Mouse (Mus musculus): Measurements from ENCODE around the gene Tenm2. TPM values are rescaled to one million over a fixed set of nuclear protein-coding genes. Genes with fewer than 3 reads are reported as not detected.

Gene Tenm2
- total and polyA plus RNA-seq, 2 experiments from 2014 or later, result 41.8 to 91.3 TPM

GRCm38 (mm10) chr11:36454076-36454475, 781.7 kb downstream of the Tenm2 start:
- no peak overlapping the region for H3K9ac ChIP-seq
- no peaks in the 10 kb centered on the region for H3K9me3 ChIP-seq (ENCODE audit: low read length)
- H3K4me2 ChIP-seq (ENCODE audit: low read depth), result no peak overlapping the region
- TF ChIP-seq CTCF (IDR thresholded peaks at IDR 0.05; ENCODE audit: low read depth), result no peak
- no peaks in the 10 kb centered on the region for H3K36me3 ChIP-seq (ENCODE audit: insufficient read depth)
- ATAC-seq, result no peak
- DNase-seq, result no peak
- WGBS, result 54% methylated on average over 6 of the region's 6 CpGs
- no peak overlapping the region for H3K27ac ChIP-seq (ENCODE audit: low read depth, low read length)
- H3K4me1 ChIP-seq (ENCODE audit: insufficient read depth), result peaks cover 8% of the 10 kb centered on the region; the same call in 1 of the 2 replicates
- H3K4me3 ChIP-seq (ENCODE audit: low read depth, low read length), result no peak overlapping the region
- no peaks in the 10 kb centered on the region for H3K27me3 ChIP-seq (ENCODE audit: insufficient read depth, low read length)

GRCm38 (mm10) chr11:36452436-36452835, 783.3 kb downstream of the Tenm2 start:
- no peak for DNase-seq
- no peak overlapping the region for H3K4me2 ChIP-seq (ENCODE audit: low read depth)
- peak; percentile 53; the same call in 1 of the 2 replicates for ATAC-seq
- TF ChIP-seq CTCF (IDR thresholded peaks at IDR 0.05; ENCODE audit: low read depth), result no peak
- H3K27ac ChIP-seq (ENCODE audit: low read depth, low read length), result no peak overlapping the region
- H3K4me1 ChIP-seq (ENCODE audit: insufficient read depth), result 0 out of 2 replicates have a peak, but pooled peaks cover 4% of the 10 kb centered on the region
- no peak overlapping the region for H3K4me3 ChIP-seq (ENCODE audit: low read depth, low read length)
- no peaks in the 10 kb centered on the region for H3K9me3 ChIP-seq (ENCODE audit: low read length)
- H3K36me3 ChIP-seq (ENCODE audit: insufficient read depth), result no peaks in the 10 kb centered on the region
- H3K27me3 ChIP-seq (ENCODE audit: insufficient read depth, low read length), result no peaks in the 10 kb centered on the region
- WGBS, result 67% methylated on average over 9 of the region's 9 CpGs
- no peak overlapping the region for H3K9ac ChIP-seq

GRCm38 (mm10) chr11:36446351-36446750, 789.4 kb downstream of the Tenm2 start:
- no peaks in the 10 kb centered on the region for H3K36me3 ChIP-seq (ENCODE audit: insufficient read depth)
- no peak for ATAC-seq
- no peaks in the 10 kb centered on the region for H3K9me3 ChIP-seq (ENCODE audit: low read length)
- no peak for DNase-seq
- H3K4me1 ChIP-seq (ENCODE audit: insufficient read depth), result no peaks in the 10 kb centered on the region
- H3K9ac ChIP-seq, result no peak overlapping the region
- H3K27ac ChIP-seq (ENCODE audit: low read depth, low read length), result no peak overlapping the region
- 93% methylated on average over 2 of the region's 2 CpGs for WGBS
- TF ChIP-seq CTCF (IDR thresholded peaks at IDR 0.05; ENCODE audit: low read depth), result no peak
- H3K4me3 ChIP-seq (ENCODE audit: low read depth, low read length), result no peak overlapping the region
- H3K4me2 ChIP-seq (ENCODE audit: low read depth), result no peak overlapping the region
- H3K27me3 ChIP-seq (ENCODE audit: insufficient read depth, low read length), result no peaks in the 10 kb centered on the region

- DNase-seq (no peak), ATAC-seq (no peak)
- WGBS, result 89% methylated on average over 7 of the region's 7 CpGs
- Histone ChIP-seq H3K9me3 (ENCODE audit: low read length) (no peaks in the 10 kb centered on the region), H3K27ac (ENCODE audit: low read depth, low read length) (no peak overlapping the region), H3K4me2 (ENCODE audit: low read depth) (no peak overlapping the region), H3K36me3 (ENCODE audit: insufficient read depth) (no peaks in the 10 kb centered on the region), H3K9ac (no peak overlapping the region), H3K4me1 (ENCODE audit: insufficient read depth) (no peaks in the 10 kb centered on the region), H3K4me3 (ENCODE audit: low read depth, low read length) (no peak overlapping the region), H3K27me3 (ENCODE audit: insufficient read depth, low read length) (no peaks in the 10 kb centered on the region)
- TF ChIP-seq CTCF (IDR thresholded peaks at IDR 0.05; ENCODE audit: low read depth), result no peak
These were observed 791.9 kb downstream of the Tenm2 start for GRCm38 (mm10) chr11:36443821-36444220.

- no peaks in the 10 kb centered on the region for H3K9me3 ChIP-seq (ENCODE audit: low read length)
- TF ChIP-seq CTCF (IDR thresholded peaks at IDR 0.05; ENCODE audit: low read depth), result no peak
- no peak overlapping the region for H3K4me2 ChIP-seq (ENCODE audit: low read depth)
- 19% methylated on average over 6 of the region's 6 CpGs for WGBS
- H3K27me3 ChIP-seq (ENCODE audit: insufficient read depth, low read length), result no peaks in the 10 kb centered on the region
- H3K9ac ChIP-seq, result no peak overlapping the region
- no peak for DNase-seq
- no peaks in the 10 kb centered on the region for H3K4me1 ChIP-seq (ENCODE audit: insufficient read depth)
- ATAC-seq, result no peak
- no peak overlapping the region for H3K4me3 ChIP-seq (ENCODE audit: low read depth, low read length)
- no peak overlapping the region for H3K27ac ChIP-seq (ENCODE audit: low read depth, low read length)
- H3K36me3 ChIP-seq (ENCODE audit: insufficient read depth), result no peaks in the 10 kb centered on the region
These were observed 794.0 kb downstream of the Tenm2 start for GRCm38 (mm10) chr11:36441801-36442200.

- Histone ChIP-seq H3K4me2 (ENCODE audit: low read depth) (no peak overlapping the region), H3K4me1 (ENCODE audit: insufficient read depth) (no peaks in the 10 kb centered on the region), H3K9ac (no peak overlapping the region), H3K9me3 (ENCODE audit: low read length) (no peaks in the 10 kb centered on the region), H3K27me3 (ENCODE audit: insufficient read depth, low read length) (no peaks in the 10 kb centered on the region), H3K4me3 (ENCODE audit: low read depth, low read length) (no peak overlapping the region), H3K36me3 (ENCODE audit: insufficient read depth) (no peaks in the 10 kb centered on the region), H3K27ac (ENCODE audit: low read depth, low read length) (no peak overlapping the region)
- no peak for ATAC-seq
- no peak for TF ChIP-seq CTCF (IDR thresholded peaks at IDR 0.05; ENCODE audit: low read depth)
- DNase-seq, result no peak
- 51% methylated on average over 8 of the region's 8 CpGs for WGBS
These were observed 799.5 kb downstream of the Tenm2 start for GRCm38 (mm10) chr11:36436251-36436650.

GRCm38 (mm10) chr11:36428947-36429346, 806.8 kb downstream of the Tenm2 start:
- ATAC-seq (peak; percentile 43; the same call in 1 of the 2 replicates), DNase-seq (peak; percentile 43)
- Histone ChIP-seq H3K4me3 (ENCODE audit: low read depth, low read length) (no peak overlapping the region), H3K27me3 (ENCODE audit: insufficient read depth, low read length) (no peaks in the 10 kb centered on the region), H3K9me3 (ENCODE audit: low read length) (no peaks in the 10 kb centered on the region), H3K36me3 (ENCODE audit: insufficient read depth) (no peaks in the 10 kb centered on the region), H3K4me1 (ENCODE audit: insufficient read depth) (no peaks in the 10 kb centered on the region), H3K27ac (ENCODE audit: low read depth, low read length) (no peak overlapping the region), H3K4me2 (ENCODE audit: low read depth) (no peak overlapping the region), H3K9ac (no peak overlapping the region)
- 38% methylated on average over 5 of the region's 5 CpGs for WGBS
- no peak for TF ChIP-seq CTCF (IDR thresholded peaks at IDR 0.05; ENCODE audit: low read depth)
